Mouse (Mus musculus) gastrocnemius, adult 18-20 months (tissue): ENCODE results near the gene Cbx2. TPM values are rescaled to one million over a fixed set of nuclear protein-coding genes. Genes with fewer than 3 reads are reported as not detected.

Experiments
- DNase-seq: peaks from one replicate; pipeline ENCODE4 v3.0.0; 2021; ENCODE audit warnings: low spot score
- long read RNA-seq, 2 experiments: library from polyadenylated mRNA; stranded (forward); transcript quantifications; one replicate each; pipeline ENCODE4 v2.0.0; 2021
- total RNA-seq, 2 experiments: library from RNA; stranded (reverse); gene quantifications; 2 replicates each; pipeline ENCODE4 v1.2.3; 2021

The Cbx2 gene
- total RNA-seq: 1 to 10 TPM in 1 of 2 experiments, under 1 TPM in 1; 0.85 to 1.0 TPM
- long read RNA-seq, experiment 1: 0 reads
- long read RNA-seq, experiment 2, partial matches to known transcripts: 0 of 1 reads
- long read RNA-seq, experiment 2, other reads (novel, unspliced or antisense): 0 of 1 reads

DNA sequence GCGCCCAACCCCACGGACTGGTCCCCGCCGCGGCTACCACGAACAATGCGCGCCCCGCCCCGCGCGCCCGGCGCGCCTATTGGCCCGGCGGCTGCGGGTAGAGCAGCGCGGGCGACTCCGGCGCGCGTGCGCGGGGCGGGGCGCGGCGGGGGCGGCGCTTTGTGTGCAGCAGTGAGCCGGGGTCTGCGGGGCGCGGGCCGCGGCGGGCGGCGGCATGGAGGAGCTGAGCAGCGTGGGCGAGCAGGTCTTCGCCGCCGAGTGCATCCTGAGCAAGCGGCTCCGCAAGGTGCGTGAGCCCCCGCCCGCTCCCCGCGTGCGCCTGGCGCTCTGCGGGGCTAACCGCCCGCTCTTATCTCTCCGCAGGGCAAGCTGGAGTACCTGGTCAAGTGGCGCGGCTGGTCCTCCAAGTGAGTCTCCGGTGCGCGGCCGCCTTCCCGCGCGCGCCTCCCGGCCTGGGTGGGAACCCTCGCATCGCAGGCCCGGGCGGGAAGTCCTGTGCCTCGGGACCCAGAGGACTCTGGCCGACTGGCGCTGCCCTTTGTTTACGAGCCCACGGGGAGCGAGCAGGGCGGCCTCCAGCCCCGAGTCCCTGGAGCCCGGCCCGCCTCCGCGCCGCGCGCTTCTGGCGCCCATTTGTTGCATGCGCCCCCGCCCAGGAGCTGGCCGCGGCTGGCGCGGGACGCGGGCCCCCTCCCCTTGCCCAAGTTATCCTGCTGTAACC is at the start of gene Cbx2:
TSS of gene Cbx2 (plus strand) at position 68 of the 721 bp plus-strand sequence.
- peak; percentile 72 for DNase-seq

DNA sequence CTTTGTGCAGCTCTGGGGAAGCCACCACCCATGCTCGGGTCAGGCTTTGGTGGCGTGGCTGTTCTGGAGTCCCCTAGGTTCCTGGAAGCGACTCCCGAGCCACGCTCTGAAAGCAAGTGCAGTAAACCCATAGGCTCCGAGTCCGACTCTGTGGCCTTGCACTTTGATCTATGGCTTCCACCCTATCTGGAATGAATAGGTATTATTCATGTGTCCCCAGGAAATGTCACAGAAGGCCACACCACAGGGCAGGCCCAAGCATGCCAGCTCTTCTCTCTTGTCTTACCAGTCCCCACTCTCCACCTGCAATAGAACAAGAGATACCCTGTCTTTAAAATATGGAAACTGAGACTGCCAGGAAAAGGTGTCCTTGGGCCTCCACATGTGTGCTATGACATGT is 48.4 kb upstream of the Cbx2 start:
- DNase-seq: no peak

DNA sequence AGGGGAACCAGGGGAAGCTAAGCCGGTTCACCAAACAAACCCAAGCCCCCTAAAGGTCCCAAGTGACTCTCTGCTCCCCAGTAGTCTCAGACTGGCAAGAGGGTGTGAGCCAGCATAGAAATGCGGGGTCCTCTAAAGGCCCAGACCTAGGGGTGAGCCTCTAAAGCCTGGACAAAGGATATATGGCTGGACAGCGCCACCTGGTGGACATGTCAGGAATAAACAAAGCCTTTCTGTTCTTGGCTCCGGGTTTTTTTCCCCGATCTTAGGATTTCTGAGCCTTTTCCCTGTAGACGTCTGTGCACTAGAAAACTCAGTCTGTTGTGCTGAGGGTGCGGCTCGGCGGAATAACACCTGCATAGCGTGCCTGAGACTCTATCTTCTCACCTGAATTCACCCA is 47.3 kb upstream of the Cbx2 start:
- peak; percentile 42 for DNase-seq

DNA sequence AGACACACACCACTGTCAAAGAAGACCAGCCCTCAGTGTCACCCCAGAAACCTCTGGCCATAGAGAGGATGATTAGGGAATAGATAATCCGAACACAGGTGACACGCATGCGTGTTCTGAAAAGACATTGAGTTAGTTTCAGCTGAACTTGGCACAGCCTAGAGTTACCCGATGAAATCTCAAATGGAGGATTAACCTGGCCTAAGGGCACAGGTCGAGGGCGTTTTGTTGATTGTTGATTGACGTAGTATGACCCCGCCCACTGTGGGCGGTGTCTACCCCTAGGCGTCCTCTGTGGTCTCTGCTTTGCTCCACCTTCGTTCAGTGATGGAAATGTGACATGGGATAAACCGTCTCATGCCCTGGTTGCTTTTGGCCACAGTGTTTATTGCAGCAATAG is 46.8 kb upstream of the Cbx2 start:
- DNase-seq: no peak

DNA sequence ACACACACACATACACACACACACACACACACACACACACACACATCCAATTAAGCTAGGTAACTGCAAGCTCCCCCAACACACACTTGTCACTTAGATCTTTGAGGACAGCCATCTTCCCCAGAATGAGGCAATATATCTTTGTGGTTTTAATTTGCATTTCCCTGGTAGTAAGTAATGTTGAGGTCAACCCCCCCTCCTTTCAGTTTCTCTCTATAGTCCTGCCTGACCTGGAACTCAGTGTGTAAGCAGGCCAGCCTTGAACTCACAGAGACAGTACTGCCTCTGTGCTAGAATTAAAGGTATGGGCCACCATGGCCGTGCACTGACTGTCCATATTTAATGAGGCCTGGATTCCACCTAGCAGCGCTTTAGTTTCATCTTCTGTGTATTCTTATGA is 42.4 kb upstream of the Cbx2 start:
- no peak for DNase-seq

DNA sequence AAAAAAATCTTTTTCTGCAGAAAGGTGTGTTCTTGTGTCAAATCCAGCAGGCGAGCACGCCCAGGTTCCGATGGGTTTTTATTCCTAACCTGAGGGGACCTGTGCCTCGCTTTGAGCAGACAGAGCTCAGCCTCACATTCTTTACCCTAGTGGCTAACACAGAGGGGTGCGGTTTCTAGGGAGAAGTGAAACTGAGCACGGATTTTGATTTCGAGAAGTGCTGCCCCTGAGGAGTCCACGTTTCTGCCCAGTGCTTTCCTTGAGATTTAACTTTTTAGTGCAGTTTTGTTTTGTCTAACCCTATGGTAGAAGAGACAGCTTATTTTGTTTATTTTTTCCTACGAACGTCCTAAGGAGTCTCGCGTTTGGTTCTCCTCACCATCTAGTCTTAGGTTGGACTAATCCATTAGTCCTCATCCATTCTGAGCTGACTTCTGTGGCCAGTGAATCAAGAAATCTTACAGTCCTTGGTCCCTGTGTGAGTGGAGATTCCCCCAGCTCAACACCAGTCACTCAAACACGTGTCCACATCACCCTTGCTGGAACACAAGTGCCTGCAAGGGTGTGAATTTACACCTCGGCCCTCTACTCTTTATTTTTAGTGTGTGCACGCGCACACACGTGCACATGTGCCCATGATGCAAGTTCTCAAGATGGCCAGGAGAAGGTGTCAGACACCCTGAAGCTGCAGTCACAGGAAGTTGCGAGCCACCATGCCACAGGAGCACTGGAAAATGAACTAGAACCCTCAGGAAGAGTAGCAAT is 41.6 kb upstream of the Cbx2 start:
- no peak for DNase-seq

GRCm38 (mm10) chr11:118982593-118983113 is 40.1 kb upstream of the Cbx2 start:
- no peak for DNase-seq

GRCm38 (mm10) chr11:118985571-118985970 is 37.2 kb upstream of the Cbx2 start:
- DNase-seq: no peak

- DNase-seq: no peak
Measured at GRCm38 (mm10) chr11:118987999-118988398, 34.8 kb upstream of the Cbx2 start, which contains the start of gene Enpp7. Enpp7 (plus strand) TSS chr11:118988188.

GRCm38 (mm10) chr11:118992781-118993180 is 30.0 kb upstream of the Cbx2 start:
- DNase-seq: no peak

GRCm38 (mm10) chr11:118995448-118995847 is 27.3 kb upstream of the Cbx2 start:
- DNase-seq: no peak

DNA sequence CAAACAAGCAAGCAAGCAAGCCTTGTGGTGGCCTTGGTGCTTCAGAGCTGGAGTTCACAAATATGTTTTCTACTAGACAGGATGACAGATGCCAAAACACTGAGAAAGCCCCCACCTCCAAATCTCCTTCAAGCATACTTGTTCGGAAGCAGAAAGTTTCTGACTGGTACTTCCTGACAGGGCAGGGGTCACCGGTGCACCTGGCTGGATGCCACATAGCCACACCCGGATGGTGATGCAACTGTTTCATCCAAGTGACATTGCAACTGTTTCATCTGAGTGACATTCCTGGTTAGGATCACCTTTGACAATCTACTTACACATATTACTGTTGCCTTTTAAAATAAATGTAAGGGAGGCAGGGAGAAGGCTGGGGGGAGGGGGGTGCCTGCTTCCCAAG is 25.6 kb upstream of the Cbx2 start:
- DNase-seq: no peak

- peak; percentile 65 for DNase-seq
Measured at GRCm38 (mm10) chr11:118998540-118999265, 24.1 kb upstream of the Cbx2 start.

- DNase-seq: no peak
Measured at GRCm38 (mm10) chr11:118999361-118999804, 23.4 kb upstream of the Cbx2 start.

DNA sequence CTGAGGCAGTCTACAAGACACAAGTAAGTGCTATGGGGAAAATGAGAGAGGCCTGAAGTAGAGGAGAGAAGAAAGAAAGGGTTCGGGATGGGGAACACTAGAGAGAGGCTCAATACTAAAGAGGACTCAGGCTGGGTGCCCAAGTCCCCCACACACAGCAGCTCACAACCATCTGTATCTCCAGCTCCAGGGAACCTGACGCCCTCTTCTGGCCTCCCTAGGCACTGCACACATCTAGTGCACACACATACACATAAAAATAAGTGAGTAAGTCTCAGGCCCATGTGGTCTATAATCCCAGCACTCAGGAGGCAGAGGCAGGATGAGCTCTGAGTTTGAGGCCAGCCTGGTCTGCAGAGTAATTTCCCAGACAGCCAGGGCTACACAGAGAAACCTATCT is 21.9 kb upstream of the Cbx2 start:
- no peak for DNase-seq

- no peak for DNase-seq
Measured at GRCm38 (mm10) chr11:119001493-119002128, 21.2 kb upstream of the Cbx2 start.

DNA sequence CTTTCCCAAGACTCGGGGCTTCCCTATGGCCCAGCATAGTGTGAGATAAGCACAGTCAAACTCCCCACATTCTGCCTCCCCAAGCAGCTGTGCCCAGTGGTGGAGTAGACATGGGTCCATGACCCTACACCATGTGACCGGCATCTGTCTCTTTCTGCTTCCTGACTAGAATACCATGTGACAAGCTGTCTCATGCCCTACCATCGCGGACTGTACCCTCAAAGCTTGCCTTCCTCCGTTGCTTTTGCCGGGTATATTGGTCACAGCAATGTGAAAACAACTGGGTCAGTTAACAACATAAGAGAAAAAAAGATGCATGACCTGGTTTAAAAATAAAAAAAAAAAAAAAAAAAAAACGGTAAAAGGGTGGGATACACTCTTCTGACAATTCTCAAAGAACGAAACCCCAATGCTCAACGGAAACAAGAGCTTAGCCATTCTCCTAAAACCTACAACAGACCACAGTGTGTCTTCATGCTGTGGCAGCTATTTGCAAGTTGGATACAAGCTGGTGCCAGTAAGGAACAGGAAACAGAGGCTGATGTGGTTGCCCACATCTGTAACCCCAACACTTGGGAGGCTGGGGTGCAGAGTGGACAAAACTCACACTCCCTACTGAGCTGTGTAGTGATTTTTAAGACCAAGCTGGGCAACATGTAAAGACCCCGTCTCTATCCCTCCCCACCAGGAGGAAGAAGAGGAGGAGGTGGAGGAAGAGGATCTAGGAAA is 17.1 kb upstream of the Cbx2 start:
- DNase-seq: no peak

GRCm38 (mm10) chr11:119006462-119006861 is 16.3 kb upstream of the Cbx2 start:
- DNase-seq: no peak

DNA sequence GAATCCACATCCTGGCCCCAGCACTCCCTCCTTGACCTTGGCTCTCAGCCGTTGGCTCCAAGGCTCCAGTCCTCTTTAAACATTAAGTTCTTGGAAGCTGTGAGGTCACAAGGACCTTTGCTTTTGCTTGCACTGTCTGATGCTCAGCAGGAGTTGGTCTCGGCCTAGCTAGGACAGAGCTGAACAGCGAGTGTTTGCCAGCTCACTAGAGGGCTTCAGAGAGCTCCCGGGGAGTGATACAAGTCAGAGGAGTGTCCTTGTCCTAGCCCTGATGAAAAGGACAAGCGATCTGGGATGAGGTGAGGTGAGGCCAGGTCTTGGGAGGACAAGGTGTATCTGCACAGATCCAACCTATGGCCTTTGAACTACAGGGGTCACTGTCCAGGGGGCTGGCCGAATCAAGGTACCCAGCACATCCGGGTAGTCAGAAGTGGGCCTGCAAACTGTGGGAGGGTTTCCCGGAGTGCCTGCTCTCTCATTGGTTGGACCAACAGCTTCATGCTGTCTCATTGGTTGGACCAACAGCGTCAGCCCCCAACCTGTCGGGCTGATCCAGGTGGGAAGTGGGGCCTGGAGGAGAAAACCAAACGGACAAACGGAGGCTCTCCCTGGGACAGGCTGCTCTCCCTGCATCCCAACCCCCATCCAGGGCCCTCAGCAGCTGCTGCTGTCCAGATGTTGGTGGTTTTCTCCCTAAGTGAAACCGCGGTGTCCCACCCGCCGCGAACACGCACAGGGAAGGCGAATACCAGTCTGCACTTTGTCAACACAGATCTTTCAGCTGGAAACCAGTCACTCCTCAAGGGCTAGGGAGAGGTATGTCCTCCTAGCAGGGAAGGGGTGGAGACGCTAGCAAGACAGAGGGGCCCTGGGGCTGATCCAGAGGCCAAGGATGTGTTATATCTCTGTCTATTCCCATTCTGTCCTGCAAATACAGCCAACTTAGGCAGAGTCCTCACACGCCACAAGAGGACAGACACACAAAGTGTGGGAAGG is 15.0 kb upstream of the Cbx2 start:
- no peak for DNase-seq
